Mouse (Mus musculus): ENCODE data around the gene Hdac8.

The Hdac8 gene

DNA sequence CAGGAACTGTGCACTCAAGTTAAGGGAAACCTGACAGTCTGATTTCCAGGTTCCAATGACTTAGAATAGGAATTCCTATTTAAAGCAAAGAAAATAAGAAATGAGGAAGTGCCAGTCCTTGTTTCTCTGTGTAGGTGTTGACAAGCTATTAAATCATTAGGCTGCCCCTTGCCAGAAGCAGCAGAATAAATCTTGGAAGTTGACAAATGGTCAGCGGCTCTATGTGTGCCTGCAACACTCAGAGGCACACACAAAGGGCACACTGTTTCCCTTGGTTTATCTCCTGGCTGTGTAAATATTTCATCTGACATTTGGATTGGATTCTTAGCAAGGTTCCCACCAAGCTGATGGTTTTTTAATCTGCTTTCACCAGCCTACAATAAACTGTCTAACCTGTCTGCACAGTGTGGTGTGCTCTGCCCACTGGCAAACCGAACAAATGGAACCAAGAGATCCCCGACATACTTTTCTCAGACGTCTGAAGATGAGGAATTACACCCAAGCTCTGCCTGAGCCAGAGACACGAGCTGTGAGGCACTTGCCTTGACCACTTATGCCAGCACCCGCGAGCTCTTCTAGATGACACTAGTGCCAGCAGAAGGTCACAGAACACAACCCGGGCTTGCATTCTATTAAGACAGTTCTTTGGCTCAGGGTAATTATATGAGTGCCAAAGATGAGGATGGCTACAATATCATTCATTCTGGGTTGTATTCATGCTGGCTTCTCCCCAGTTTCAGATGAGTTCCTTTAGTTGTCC is 165.6 kb downstream of the Hdac8 start:
- DNase-seq (ENCODE audit: low read depth), result no peak

DNA sequence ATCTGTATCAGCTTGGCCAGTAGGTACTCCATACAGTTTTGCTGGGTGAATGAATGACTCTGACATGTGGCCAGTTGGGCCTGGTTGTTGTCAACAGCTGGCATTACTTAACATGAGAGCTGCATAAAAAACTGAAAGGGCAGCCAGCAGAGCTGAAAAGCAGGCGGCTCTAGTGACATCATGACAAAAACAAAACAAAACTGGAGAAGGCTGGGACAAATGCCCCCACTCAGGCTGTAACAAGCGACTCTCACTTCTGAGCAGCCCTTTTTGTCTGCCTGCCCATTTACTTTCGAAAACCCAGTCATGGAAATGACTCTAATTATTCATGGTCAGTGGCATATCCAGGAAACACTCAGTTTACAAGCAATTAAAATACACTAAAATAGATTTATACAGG is 185.5 kb downstream of the Hdac8 start:
- no peak for DNase-seq (ENCODE audit: low read depth)

DNA sequence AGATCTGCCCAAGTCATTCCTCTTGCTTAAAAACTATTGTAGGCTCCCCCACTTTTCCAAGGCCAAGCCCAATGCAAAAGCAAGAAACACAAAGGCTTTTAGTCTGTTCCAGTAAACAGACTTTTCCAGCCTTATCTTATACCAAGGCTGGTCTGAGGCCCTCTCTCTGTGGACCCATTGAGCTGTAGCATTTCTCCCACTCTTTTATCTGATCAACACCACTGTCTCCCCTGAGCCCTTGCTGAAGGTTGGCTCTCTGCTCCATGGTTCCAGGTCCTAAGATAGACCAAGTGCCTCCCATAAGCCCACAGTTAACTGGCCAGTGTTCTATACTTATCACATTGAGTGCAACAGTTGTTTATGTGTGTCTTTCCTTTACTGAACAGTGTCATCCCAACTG is 185.9 kb downstream of the Hdac8 start:
- no peak for DNase-seq (ENCODE audit: low read depth)

DNA sequence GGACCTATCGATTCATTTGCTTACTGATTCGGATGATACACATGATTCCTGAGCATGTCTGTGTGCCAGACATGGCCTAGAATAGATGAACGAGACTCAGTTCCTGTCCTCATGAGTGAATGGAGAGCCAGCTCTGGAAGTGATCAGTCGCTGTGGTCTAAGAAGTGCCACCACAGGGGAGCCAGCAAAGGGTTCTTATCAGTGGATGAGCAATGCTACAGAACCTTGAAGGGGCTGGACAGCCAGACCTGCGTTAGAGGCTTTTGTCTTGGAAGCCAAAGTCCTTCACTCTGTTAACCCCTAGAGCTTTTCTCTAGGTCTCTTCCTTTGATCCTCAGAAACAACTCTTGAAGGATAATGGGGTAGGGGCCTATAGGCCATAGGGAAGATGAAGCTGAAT is 186.4 kb downstream of the Hdac8 start:
- no peak for DNase-seq (ENCODE audit: low read depth)

DNA sequence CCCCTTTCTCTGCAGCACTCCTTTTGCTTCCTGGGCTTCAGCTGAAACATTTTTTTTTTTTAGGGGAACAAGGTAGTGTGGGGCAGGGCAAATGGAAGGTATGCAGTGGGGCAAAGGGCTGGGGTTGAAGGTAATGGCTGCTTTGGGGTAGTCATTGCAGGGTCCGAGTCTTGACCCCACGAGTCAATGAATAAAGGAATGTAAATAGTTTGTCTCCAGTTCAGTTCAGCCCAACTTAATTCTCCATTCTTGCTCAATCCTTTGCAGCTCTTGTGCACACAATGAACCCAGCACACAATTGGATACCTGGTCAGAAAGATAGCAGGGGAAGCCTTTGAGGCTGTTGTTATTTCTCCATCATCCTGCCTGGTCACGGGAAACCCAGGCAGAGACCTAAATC is 194.0 kb downstream of the Hdac8 start:
- DNase-seq (ENCODE audit: low read depth), result no peak

DNA sequence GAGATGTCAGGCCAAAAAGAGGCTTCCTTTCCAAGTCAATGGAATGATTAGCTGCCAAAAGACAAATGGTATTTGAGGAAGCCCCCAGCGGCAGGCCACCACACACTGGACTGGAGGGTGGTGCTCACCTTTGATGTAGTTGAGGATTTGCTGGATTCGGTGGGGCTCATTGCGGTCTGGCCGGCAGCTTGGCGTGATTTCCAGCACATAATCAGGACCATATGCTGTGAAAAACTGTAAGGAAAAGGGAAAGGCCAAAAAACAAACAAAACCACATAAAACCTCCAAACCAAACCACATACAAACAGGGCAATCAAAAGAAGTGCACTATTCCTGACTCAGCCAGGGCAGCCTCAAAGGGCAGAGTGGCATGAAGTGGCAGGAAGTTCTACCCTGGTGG is 197.6 kb downstream of the Hdac8 start:
- no peak for DNase-seq (ENCODE audit: low read depth)

DNA sequence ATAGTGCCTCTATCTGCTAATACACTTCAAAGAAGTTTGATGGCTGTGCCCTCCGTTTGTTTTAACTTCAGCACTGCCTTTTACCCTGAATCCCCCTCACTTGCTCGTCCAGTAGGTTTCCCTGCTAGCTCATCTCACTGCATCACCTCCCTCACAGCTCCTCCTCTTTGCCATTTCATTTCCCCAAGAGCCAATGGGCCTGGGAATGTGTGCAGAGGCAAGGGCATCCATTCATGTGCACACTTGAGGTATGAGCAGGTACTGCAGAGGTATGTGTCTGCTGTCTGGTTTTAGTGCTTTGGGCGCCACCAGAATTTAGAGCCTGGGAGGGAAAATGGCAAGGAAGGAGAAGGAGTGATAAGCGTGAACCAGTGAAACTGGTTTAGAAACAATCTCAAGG is 199.4 kb downstream of the Hdac8 start:
- DNase-seq (ENCODE audit: low read depth), result no peak

DNA sequence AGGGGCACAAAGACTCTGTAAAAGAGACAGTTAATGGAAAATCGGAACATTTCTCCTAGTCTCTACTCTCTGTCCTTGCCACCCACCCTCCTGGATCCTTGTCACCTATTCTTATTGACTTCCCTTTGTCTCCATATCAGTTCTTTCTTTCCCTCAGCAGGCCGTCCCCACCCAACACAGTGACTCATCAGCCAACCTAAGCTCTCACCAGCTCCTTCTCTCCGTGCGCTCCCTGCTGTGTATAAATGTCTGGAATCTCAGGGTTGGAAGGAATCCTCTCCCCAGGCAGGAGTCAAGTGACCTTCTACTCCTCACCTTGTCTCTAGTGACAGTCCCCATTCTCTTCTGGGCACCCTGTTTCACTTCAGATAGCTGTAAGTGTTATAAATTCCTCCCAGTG is 200.2 kb downstream of the Hdac8 start:
- DNase-seq (ENCODE audit: low read depth), result no peak

DNA sequence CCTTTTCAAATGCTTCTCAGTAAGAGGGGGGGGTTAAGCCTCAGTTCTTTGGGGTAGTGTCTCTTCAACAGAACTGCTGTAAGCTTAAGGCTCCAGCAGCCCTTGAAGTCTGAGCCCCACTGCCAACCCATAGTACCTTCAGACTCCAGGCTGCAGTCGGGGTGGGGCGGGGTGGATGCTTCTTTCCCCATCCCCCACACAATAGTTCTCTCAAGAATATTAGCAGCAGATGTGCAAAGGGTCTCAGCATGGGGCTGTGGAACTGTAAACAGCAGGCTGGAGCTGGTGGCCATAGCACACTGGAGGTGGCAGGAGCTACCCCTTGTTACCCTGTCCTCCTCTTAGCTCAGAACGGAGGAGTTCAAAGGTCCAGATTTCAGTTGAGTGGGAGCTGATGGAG is 202.7 kb downstream of the Hdac8 start:
- DNase-seq (ENCODE audit: low read depth), result no peak

DNA sequence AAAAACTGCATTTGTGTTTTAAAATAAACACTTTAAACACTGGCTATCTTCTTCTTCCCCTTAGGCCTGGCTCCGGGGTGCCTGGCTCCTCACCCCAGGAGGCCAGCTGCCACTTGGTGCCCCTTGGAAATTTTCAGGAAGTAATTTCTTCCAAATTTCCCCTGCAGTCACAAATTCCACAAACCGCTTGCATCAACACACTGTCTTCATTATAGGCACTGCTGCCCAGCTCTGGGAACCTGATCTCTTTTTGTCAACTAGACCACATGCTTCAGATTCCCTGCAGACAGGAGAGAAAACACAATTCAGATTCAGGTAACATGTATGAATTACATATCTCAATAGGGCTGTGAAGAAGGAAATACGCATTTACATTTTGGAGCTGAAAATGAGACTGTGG is 220.3 kb downstream of the Hdac8 start:
- DNase-seq (ENCODE audit: low read depth), result no peak

DNA sequence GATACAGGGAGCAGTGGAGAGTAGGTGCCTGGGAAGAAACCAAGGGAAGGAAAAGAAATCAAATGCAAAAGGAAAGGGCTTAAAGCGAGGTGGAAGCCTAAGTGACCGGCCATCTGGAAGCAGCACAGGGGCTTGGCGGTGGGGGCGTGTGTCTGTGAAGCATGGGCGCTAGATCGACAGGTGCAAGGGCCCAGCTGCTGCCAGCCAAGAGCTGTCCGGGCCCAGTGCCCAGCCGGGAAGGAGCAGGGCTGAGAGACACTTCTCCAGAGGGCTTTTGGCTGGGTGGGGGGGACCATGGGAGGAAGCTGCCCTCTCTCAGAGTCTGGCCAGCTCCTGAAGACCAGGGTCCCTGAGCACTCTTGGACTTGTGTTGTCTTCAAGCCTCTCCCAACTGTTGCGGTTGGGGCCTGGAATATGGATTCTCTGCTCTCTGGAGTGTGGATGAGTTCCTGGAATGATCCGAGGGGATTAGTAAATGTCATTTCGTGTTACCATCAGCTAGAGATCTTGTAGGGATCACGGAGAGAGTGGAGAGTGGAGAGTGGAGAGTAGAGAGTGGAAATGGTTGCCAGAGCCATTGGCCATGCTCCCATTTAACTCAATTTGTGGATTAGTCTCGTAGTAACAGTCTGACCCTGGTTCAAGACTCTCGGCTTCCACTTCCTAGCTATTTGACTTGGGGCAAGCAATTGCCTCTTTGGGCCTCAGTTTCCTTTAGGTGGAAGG is 242.4 kb downstream of the Hdac8 start:
- DNase-seq (ENCODE audit: low read depth), result no peak

DNA sequence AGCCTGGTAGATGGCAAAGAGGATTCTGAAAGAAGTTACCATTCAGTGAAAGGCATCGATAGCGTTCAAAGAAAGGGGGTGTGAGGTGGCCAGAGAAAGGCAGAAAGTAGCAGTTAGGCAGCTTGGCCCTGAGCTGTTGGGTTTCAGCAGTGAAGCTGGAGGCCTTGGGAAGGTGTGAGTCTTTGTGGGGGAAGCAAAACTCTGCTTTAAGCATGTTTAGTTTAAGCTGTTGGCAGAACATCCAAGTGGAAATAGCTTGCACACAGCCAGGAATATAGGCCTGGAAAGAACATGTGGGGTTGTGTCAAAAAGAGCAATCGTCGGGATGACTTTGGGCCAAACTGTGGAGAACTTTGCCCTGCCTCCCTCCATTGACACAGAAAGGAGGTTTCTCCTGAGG is 245.4 kb downstream of the Hdac8 start:
- no peak for DNase-seq (ENCODE audit: low read depth)

DNA sequence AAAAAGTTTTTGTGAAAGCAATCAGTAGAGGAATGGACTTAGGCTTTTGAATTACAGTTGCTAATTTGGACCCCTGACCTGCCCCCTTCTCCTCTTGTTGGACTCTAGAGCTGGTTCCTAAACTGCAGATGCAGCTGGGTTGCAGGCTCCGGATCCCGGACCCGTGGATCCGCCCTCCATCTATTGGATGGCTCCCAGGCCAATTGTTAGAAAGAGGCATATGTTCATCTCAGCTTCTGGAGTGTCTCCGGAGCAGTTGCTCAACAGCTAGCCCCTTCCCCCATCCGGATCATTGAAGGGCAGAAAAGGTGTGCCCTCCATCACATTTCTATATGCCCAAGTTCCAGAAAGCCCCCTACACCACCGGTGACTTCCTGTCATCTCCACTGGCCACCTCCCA is 251.3 kb downstream of the Hdac8 start:
- DNase-seq (ENCODE audit: low read depth), result no peak

DNA sequence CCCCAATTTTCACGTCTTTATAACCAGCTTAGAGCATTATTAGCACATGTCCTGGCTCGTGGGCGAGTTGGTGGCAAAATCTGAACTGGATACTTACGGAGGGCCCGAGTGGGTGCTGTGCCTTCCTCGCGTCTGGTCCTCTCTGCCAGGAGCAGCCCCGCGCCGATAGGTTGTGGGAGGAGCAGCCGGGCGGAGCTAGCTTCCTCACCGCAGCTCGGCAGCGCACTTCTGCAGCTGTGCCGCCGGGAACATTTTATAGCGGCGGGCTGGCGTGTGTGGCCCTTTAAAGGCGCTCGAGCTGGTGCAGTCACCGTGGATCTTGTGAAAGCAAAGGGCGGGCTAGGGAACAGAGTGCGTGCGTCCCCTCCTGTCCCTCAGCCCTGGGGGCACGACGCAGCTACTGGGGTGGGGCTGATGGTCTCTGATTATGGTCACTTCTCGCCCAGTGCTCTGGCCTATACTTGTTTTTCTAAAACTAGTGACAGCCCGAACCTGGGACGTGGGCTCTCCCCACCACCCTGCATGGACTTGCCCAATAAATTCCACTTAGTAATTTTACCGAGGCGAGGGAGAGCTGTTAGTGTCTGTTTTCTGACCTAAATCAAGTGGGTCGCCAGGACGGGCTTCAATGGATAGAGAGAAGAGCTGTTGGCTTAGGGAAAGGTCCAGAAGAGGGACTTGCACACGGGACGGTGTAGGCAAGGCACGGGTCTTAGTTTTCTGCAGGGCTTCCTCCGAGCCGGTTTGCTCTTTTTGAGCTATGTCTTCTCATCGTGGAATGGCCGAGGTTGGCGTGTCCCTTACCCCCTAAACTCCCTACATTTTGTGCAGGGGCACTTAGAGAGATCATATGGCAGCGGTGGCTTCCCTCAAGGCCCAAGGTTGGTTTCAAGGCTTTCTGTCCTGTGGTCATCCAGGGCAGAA is 253.0 kb downstream of the Hdac8 start, which contains the start of gene Cited1:
Gene Cited1, minus strand, starts transcription at position 245 of the 924 bp plus-strand sequence.
- no peak for DNase-seq (ENCODE audit: low read depth)

DNA sequence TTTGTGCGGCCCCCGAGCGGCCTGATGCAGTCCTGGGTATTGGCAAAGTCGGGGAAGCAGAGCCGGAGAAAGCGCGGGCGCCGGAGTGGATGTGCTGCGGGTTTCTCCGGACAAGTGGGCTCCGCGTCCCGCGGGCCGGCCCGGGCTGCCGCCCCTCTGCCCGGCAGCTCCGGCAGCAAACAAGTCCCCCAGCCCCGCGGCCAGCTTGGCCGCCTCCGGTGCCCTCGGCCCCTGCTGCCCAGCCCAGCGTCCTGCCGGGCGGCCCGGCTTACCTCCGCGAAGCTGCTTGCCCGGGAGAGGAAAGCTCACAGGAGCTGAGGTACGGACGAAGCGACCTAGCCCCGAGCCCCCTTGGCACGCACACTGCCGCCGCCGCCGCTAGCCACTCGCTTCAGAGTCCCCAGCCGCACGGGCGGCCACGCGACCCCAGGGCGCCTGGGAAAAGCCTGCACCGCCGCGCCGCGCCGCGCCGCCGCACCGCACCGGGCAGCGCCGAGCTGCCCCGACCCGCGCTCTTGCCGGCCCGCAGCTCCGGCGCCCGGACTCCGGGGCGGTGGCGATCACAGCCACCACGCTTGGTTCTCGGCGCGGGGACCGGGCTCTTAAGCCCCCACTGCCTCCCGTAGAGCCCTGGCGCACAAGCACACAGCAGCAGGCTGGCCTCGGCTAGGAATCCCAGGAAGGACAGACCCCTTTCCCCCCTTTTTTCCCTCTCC is 253.8 kb downstream of the Hdac8 start:
- DNase-seq (ENCODE audit: low read depth), result no peak

DNA sequence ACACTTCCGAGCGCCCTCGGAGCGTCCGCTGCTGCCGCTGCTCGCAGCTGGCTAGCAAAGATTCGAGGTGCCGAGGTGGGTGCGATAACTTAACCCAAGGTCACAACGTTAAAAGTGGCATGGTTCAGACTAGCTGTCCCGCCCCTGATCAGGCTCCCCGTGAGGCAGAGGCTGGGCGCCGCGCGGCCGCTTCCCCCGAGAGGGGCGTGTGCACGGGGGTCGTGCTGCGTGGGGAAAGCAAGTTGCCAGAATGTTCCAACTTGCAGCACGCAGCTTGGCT is 254.3 kb downstream of the Hdac8 start:
- no peak for DNase-seq (ENCODE audit: low read depth)

DNA sequence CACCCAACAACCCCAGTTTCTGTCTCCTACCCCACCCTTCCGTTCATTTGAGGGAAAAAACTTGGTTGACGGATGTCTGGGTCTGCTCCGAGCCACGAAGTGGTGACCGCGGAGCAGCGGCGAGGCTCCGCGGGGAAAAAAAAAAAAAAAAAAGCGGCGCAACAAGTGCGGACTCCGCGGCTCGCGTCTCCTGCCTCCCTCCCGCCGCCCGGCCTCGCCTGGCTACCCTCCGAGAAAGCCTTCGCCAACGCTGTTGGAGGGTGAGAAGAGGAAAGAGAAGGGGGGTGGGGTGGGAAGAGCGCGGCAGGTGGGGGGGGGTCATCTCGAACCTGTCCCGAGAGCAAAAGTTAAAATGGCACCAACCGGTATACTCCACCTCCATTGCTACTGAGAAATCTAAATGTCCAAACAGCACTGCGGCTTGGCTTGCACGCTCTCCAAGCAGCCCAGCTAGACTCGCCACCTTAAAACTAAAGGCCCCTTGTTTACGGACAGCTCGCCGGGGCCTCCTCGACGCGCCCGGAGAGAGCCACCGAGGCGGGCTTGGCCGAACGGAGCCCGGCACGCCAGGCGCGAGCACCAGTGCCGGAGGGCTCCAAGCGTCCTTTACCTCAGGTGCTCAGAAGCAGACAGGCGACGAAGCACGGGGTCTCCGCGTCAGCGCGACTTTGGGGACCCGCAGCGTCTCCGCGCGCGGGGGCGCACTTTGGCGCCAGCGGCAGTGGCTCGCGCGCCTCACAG is 254.8 kb downstream of the Hdac8 start:
- no peak for DNase-seq (ENCODE audit: low read depth)

DNA sequence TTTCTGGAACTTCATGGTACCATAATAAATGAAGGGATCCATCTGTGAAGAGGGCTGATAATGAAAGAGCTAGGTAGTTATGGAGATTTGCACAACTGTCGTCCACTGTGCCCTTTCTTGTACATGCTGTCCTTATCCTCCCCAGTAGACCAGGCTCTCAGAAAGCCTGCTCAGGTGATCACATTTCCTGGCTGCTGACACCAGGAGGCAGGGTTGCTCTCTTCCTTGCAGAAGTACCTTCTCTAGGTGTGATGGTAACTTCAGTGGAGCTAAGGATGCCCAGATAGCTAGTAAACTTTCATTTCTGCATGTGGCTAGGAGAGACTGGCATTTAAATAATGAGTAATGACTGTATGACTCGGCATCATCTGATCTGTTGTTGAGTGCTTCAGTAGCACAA is 260.8 kb downstream of the Hdac8 start:
- DNase-seq (ENCODE audit: low read depth), result no peak
